Mouse (Mus musculus) cerebellum, postnatal 14 days (tissue): ENCODE results near the gene Hmgcl.

Experiments
- DNase-seq, 2 experiments: peaks; one replicate each; pipeline ENCODE4 v3.0.0; 2021; ENCODE audit warnings: mixed read lengths in 2 of 2

Gene Hmgcl

DNA sequence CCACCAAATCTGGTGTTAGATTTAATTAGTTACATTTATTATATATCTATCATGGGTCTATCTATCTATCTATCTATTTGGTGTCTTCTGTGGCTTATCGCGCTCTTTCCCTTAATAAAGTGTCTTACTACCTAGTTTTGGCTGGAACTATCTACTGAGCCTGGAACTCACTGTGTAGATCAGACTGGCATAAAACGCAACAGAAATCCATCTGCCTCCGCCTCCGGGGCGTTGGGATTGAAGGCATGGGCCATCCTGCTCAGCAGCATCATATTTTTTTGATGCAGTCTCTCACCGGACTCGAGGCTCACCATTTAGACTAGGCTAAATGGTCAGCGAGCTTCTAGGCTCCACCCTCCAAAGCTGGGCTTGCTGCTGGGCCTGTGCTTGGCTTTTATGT lies 41.5 kb downstream of the Hmgcl start:
- no peak for DNase-seq

DNA sequence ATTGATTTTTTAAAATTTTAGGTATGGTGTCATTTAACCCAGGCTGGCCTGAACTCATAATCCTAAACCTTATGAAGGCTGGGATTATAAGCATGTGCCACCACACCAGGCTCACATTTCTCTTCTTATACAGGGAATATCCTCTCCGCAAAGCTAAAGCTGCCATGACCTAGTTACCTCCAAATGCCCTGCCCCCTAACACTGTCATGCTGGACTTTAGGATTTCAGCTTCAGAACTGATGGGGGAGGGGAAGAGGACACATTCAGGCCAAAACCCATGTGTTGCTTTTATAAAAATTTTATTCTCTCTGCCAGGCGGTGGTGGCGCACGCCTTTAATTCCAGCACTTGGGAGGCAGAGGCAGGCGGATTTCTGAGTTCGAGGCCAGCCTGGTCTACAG lies 47.7 kb downstream of the Hmgcl start:
- no peak for DNase-seq

DNA sequence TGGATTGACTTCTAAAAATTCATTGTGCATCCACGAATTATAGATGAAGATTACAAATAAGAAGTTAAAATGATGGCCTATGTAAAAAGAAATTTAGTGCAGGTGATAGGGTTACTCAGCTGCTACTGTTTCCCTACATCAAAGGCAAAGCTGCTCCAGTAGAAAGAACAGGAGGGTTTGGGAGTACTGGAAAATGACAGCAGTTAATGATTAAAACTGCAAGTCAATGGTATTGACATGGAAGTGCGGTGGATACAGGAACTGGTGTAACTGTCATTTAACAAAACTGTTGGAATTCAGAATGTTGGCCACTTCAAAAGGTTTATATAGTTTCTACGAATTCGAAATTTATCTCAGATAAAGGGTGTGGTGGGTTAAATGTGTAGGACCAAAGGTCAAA lies 48.9 kb downstream of the Hmgcl start:
- no peak for DNase-seq

DNA sequence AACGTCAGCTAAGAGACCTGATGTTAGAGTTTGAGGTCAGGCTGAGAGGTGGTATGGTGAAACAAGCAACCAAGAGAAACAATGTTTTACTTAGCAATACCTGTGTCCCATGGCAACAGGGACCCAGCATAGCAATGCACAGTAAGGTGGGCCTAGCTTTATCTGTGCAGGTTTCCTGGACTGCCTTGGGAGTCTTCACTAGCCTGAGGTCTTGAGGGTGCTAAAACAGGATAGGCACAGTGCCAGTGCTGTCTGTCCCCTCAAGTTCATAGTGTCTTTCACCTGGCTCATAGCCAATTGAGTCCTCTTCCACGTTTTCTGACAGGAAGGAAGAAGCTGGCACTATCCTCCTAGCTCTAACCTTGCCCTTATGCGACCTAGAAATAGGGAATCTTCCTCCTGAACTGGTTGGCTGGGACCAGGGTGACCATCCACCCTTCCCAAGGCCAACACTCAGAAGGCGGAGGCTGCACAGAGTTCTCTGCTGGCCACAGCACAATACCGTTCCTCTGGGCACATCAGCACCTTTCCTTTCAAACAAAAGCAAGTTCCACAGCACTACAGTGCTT lies 57.9 kb downstream of the Hmgcl start:
- no peak for DNase-seq

DNA sequence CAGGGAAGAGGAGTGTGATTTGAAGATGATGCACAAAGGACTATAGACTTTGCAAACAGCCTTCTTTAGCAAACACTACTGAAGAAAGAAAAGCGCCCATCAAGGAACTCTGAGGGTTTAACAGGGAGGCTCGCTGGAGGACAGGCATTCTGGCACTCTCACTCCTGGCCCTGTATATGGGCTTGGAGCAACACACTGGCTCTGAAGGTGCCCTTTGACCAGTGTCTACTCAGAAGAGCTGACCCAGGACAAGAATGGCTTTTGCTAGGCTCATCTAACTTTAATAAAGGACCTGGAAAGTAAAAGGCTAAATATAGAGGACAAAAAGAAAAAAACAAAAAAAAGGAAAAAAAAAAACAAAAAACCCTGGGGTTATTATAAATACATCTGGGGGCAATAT lies 58.7 kb downstream of the Hmgcl start:
- DNase-seq = no peak

DNA sequence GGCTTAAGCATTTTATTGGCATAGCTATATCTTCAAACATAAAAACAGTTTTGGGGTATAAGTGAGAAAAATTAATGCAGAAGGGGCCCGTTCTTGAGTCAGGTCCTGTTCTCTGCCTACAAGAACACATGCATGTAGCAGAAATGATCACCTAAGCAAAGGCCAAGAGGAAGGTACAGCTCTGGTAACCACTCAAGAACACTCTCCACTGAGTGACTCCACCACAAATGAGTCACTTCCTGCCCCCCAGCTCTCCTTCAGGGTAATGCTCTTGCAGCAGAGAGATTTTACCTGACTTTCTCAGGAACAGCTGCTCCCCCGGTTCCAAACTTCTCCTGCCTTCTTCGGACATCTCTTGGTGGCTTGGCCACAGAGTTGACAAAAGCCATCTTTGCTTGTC lies 60.6 kb downstream of the Hmgcl start:
- no peak for DNase-seq

DNA sequence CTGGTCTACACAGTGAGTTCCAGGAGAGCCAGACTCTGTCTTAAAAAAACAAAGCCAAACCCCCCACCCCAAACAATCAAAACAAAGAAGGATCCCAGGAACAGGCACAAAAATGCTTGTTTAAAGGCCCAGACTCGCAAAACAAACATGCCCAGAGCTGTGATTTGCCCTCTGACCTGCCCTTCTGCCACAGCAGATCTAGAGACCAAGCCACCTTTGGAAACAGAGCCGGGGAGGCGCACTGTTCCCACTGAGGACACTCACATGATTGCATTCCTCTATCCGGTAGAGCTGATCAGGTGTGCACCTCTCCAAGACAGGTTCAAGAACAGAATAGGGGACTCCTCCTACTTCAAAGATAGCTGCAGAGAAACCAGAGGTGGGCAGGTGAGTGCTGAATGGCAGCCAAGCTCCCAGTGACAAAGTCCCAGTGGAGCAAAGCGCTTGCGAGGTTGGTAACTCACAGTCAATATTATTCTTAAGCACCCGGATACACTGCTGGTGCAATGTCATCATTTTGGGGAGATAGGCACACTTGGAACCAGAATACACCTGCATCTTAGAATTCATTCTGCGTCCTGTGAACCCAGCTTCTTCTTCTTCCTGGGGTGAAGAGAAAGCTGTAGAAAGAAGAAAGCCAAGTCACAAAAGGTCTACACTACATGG lies 62.7 kb downstream of the Hmgcl start:
- DNase-seq = no peak

DNA sequence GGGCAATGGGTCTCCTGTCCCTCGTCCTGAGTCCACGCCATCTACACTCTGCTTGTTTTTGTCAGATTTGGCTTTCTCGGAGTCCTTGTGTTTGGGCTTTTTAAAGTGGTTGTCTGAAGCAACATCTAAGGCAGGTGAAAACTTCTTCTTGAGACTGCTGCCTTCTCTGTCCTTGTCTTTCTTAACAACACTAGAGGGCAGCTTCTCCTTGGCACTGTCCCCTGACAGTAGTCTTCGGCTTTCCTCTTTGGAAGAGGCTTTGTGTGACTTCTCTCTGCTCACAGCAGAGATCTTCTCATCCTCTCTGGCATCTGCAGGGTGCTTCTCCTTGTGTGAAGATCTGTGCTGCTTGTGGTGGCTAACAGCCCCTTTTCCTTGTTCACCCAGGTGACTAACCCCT lies 64.3 kb downstream of the Hmgcl start:
- DNase-seq = no peak
